Mouse (Mus musculus): Measurements from ENCODE around the gene Rho. TPM values are rescaled to one million over a fixed set of nuclear protein-coding genes. Genes with fewer than 3 reads are reported as not detected.
A peak's percentile ranks its signal among the peaks of the same experiment; 100 is the strongest.

Gene Rho
- polyA plus RNA-seq, 1 experiment from 2014 or later, result 0.16 TPM

DNA sequence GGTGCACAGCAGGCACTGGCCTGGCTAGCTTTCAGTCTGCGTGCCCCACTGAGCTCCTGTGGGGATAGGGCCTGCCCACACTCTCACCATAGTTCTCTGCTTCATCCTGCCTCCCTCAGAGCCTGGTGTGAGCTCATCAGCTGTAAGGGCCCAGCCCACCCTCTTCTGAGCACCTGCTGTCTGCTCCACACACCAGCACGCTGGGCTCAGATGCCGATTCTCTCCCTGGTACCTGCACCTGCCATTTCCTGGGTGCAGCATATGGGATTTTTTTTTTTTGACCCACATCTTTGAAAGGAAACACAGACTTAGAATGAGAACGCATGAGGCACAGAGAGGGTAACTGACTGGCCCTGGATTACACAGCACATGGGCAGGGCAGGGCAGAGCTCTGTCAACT, 58.1 kb downstream of the Rho start:
- Histone ChIP-seq H3K36me3 (ENCODE audit: control insufficient read depth, insufficient read depth) (no peaks in the 10 kb centered on the region), H3K27me3 (replicated peaks; ENCODE audit: control insufficient read depth, insufficient read depth, low read length) (peaks cover 27% of the 10 kb centered on the region), H3K4me2 (replicated peaks; ENCODE audit: low read depth) (0 out of 2 replicates have a peak overlapping the region, but pooled peaks have one; percentile 6), H3K9ac (ENCODE audit: low read depth, low read length) (no peak overlapping the region), H3K27ac (ENCODE audit: low read depth, low read length) (no peak overlapping the region), H3K9me3 (ENCODE audit: control insufficient read depth) (no peaks in the 10 kb centered on the region), H3K4me1 (replicated peaks; ENCODE audit: control insufficient read depth, insufficient read depth, low read length) (no peaks in the 10 kb centered on the region), H3K4me3 (ENCODE audit: low read depth, low read length) (no peak overlapping the region)
- WGBS, result 80% methylated on average over 4 of the region's 4 CpGs
- no peak for ATAC-seq
- no peak for TF ChIP-seq CTCF (IDR thresholded peaks at IDR 0.05; ENCODE audit: low read depth)

Other genes starting within 250 kb of the Rho start
- gene Tmem40, start 169.3 kb upstream of the Rho start, polyA plus RNA-seq (2015; fragmentation: Nextera tagmentation; extraction: Ambion mirVana), result 0.17 and 0.43 TPM in 2 replicates
- 2.2 and 2.4 TPM in 2 replicates for gene Cand2, start 157.2 kb upstream of the Rho start, polyA plus RNA-seq (2015; fragmentation: Nextera tagmentation; extraction: Ambion mirVana)
- 1,370 and 1,375 TPM in 2 replicates for gene Rpl32, start 123.0 kb upstream of the Rho start, polyA plus RNA-seq (2015; fragmentation: Nextera tagmentation; extraction: Ambion mirVana)
- gene Efcab12, start 93.3 kb upstream of the Rho start, polyA plus RNA-seq (2015; fragmentation: Nextera tagmentation; extraction: Ambion mirVana), result 0.05 and 0.18 TPM in 2 replicates
- gene Mbd4, start 78.4 kb upstream of the Rho start, polyA plus RNA-seq (2015; fragmentation: Nextera tagmentation; extraction: Ambion mirVana), result 3.4 and 3.5 TPM in 2 replicates
- 3.0 and 3.1 TPM in 2 replicates for gene Ift122, start 78.3 kb upstream of the Rho start, polyA plus RNA-seq (2015; fragmentation: Nextera tagmentation; extraction: Ambion mirVana)
- not detected in 2 replicates for gene H1foo, start 13.2 kb downstream of the Rho start, polyA plus RNA-seq (2015; fragmentation: Nextera tagmentation; extraction: Ambion mirVana)
- 8.2 and 9.6 TPM in 2 replicates for gene Plxnd1, start 63.3 kb downstream of the Rho start, polyA plus RNA-seq (2015; fragmentation: Nextera tagmentation; extraction: Ambion mirVana)

Measured in intestine, postnatal 0 days (tissue).